In the genomic region with DNA sequence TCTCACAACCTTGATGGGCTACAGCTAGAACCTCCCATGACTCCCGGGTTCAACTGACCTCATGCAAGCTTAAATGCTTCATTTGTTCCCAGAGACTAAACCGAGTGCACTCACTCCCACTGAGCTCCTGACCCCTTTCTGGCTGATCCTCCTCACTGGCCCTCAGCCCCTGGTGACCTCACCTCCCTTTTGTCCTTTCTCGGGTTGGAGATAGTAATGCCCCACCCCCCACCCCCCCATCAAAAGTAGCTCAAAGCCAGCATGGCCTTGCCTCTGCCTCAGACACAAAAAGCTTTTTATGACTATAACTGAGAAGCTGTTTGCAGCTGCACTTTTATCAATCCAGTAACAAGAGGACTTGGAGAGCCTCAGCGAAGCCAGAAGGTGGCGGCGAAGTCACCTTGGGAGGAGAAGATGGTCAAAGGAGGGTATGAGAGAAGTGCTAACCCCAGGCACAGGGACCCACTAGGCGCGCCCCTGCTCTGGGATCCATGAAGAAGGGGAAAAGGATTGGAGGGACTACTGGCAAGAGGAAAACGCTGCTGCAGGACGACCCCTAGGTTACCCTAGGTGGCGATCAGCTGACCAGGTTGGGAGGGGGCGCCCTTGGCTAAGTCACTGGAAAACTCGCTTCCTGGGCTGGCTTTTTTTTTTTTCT, we compare ENCODE assay signal across 9 mouse cellular contexts. TPM values are rescaled to one million over a fixed set of nuclear protein-coding genes. Genes with fewer than 3 reads are reported as not detected.
A peak's percentile ranks its signal among the peaks of the same experiment; 100 is the strongest.
DNase-seq lines count a peak whose midpoint lies in the region; ATAC-seq and TF ChIP-seq lines count a peak whose summit lies in the region.
"Had no signal": no experiment of that assay in that cellular context is flagged by ENCODE, and none has a peak within 500 bp of the region (broad histone marks: within the 10 kb centered on the region; RNA-seq: fewer than 3 reads in every experiment).

No protein-coding gene starts in this region.

- intact Hi-C loops in heart, postnatal 14 days (cut with DNase I): no loop called here

- no peaks in the 10 kb centered on the region for H3K36me3 ChIP-seq in heart, embryonic 15.5 days
- H3K36me3 ChIP-seq in E14TG2a.4 (ENCODE audit: insufficient read depth, low read length): no peaks in the 10 kb centered on the region
- no peaks in the 10 kb centered on the region for H3K36me3 ChIP-seq in intestine, embryonic 15.5 days

- WGBS in heart, embryonic 15.5 days: 3% methylated on average over 13 of the region's 13 CpGs
- WGBS in intestine, embryonic 15.5 days: under 1% methylated on average over 13 of the region's 13 CpGs

- H3K9me3 ChIP-seq in heart, embryonic 15.5 days (replicated peaks): no peaks in the 10 kb centered on the region
- H3K9me3 ChIP-seq in E14TG2a.4 (ENCODE audit: low read length): no peaks in the 10 kb centered on the region
- no peaks in the 10 kb centered on the region for H3K9me3 ChIP-seq in intestine, embryonic 15.5 days

- H3K27ac ChIP-seq in heart, embryonic 15.5 days: peak overlapping the region; percentile 72
- 0 out of 2 replicates have a peak overlapping the region, but pooled peaks have one; percentile 48 for H3K27ac ChIP-seq in intestine, embryonic 15.5 days

- no peak for DNase-seq in heart, postnatal 14 days
- peak; percentile 19 for DNase-seq in embryo, embryonic 11 days
- peak; percentile 14 for DNase-seq in retina, postnatal 7 days (ENCODE audit: low read depth, low spot score)
- no peak for DNase-seq in thymus, postnatal 0 days (ENCODE audit: low spot score)
- DNase-seq in adrenal gland, adult 2 months: no peak

- peaks cover 24% of the 10 kb centered on the region for H3K4me1 ChIP-seq in heart, embryonic 15.5 days (replicated peaks)
- peaks cover 12% of the 10 kb centered on the region for H3K4me1 ChIP-seq in E14TG2a.4 (replicated peaks; ENCODE audit: low read depth, low read length)
- H3K4me1 ChIP-seq in intestine, embryonic 15.5 days (replicated peaks): peaks cover 15% of the 10 kb centered on the region

- H3K27me3 ChIP-seq in heart, embryonic 15.5 days: peaks cover 26% of the 10 kb centered on the region
- H3K27me3 ChIP-seq in E14TG2a.4 (ENCODE audit: insufficient read depth, low read length): peaks cover 14% of the 10 kb centered on the region
- peaks cover 18% of the 10 kb centered on the region for H3K27me3 ChIP-seq in intestine, embryonic 15.5 days (replicated peaks)

- H3K9ac ChIP-seq in heart, embryonic 15.5 days: peak overlapping the region; percentile 54
- H3K9ac ChIP-seq in intestine, embryonic 15.5 days: no peak overlapping the region

- peak overlapping the region; percentile 63 for H3K4me3 ChIP-seq in heart, embryonic 15.5 days
- H3K4me3 ChIP-seq in E14TG2a.4 (replicated peaks; ENCODE audit: low read length): peak overlapping the region; percentile 87
- H3K4me3 ChIP-seq in intestine, embryonic 15.5 days (replicated peaks): peak overlapping the region; percentile 53

- ATAC-seq in heart, embryonic 15.5 days (replicated peaks; ENCODE audit: insufficient number of reproducible peaks, insufficient read depth, low FRiP score, low read depth): no peak; the same call in 1 of the 2 replicates
- peak; percentile 34; the same call in 1 of the 2 replicates for ATAC-seq in intestine, embryonic 15.5 days

- H3K4me2 ChIP-seq in heart, embryonic 15.5 days: peak overlapping the region; percentile 97
- peak overlapping the region; percentile 97 for H3K4me2 ChIP-seq in intestine, embryonic 15.5 days (replicated peaks)

- TF ChIP-seq CTCF in E14TG2a.4 (conservative IDR thresholded peaks at IDR 0.05; ENCODE audit: low read length): no peak; the same call in 1 of the 2 replicates

RNA-seq across cellular contexts. Expression of a gene that starts 1.6 kb away (rescaled TPM):
- 0.37 and 0.67 TPM in 2 replicates for polyA plus RNA-seq in heart, embryonic 15.5 days (2015; fragmentation: Nextera tagmentation; extraction: Ambion mirVana)
- under 1 TPM; 0.05 to 0.14 TPM for total RNA-seq in heart, postnatal 14 days (2021)
- polyA plus RNA-seq in intestine, embryonic 15.5 days (2015; fragmentation: Nextera tagmentation; extraction: Ambion mirVana): 2.5 and 2.9 TPM in 2 replicates
- 4.7 and 5.3 TPM in 2 replicates for polyA plus RNA-seq in thymus, postnatal 0 days (2015; fragmentation: Nextera tagmentation; extraction: Ambion mirVana)
- 10 to 100 TPM in 1 of 2 experiments, 1 to 10 TPM in 1; 8.8 to 10.9 TPM for total RNA-seq in adrenal gland, adult 2 months (2021)
- polyA plus RNA-seq in adrenal gland, adult 2 months (2012; rRNA removed): 1.3 and 2.1 TPM in 2 replicates
- total RNA-seq: MEL had no signal

Comparison
In these comparisons a context has a peak if more than half of its experiments do, and no peak if none do; other contexts are left out.
1. DNase-seq: peak in embryo, embryonic 11 days (single experiment) and retina, postnatal 7 days (single experiment); none in heart, postnatal 14 days (0 of 2), thymus, postnatal 0 days (single experiment) and adrenal gland, adult 2 months (single experiment).
2. Peak in every context shown above with its lines, with median percentiles within 50 percentile points of each other: H3K4me3 ChIP-seq.